Comparison of ENCODE assay signal across 8 mouse cellular contexts in genomic region chr2:83725796-83726195, GRCm38 (mm10). TPM values are rescaled to one million over a fixed set of nuclear protein-coding genes. Genes with fewer than 3 reads are reported as not detected.
DNase-seq lines count a peak whose midpoint lies in the region; ATAC-seq lines count a peak whose summit lies in the region.

No protein-coding gene starts in this region.

- H3K4me1 ChIP-seq in liver, embryonic 13.5 days (replicated peaks) = peaks cover 32% of the 10 kb centered on the region

- H3K9me3 ChIP-seq in liver, embryonic 13.5 days (replicated peaks) = no peaks in the 10 kb centered on the region

- no peak overlapping the region for H3K27ac ChIP-seq in liver, embryonic 13.5 days

- no peaks in the 10 kb centered on the region for H3K36me3 ChIP-seq in liver, embryonic 13.5 days

- H3K27me3 ChIP-seq in liver, embryonic 13.5 days = peaks cover 24% of the 10 kb centered on the region

- no peak overlapping the region for H3K9ac ChIP-seq in liver, embryonic 13.5 days

- WGBS in liver, embryonic 13.5 days (ENCODE audit: insufficient replicate concordance) = 31% methylated on average over 4 of the region's 4 CpGs

- H3K4me3 ChIP-seq in liver, embryonic 13.5 days (replicated peaks) = peak overlapping the region; percentile 70

- peak overlapping the region; percentile 77 for H3K4me2 ChIP-seq in liver, embryonic 13.5 days

- peak; percentile 3 for DNase-seq in embryo, embryonic 10 days (ENCODE audit: low spot score)
- DNase-seq in embryo, embryonic 11 days = no peak
- peak; percentile 16 for DNase-seq in testis, postnatal 10 days (ENCODE audit: low spot score)
- no peak for DNase-seq in testis, postnatal 14 days (ENCODE audit: low spot score)
- DNase-seq in liver, embryonic 13.5 days = no peak
- no peak for DNase-seq in thymus, postnatal 25 days
- no peak for DNase-seq in ovary, postnatal 36 days (ENCODE audit: low spot score)

- no peak for ATAC-seq in liver, embryonic 13.5 days (ENCODE audit: low read depth)
- no peak for ATAC-seq in megakaryocyte-erythroid progenitor cell, adult 5-6 weeks (replicated peaks; ENCODE audit: low FRiP score, low TSS enrichment, poor library complexity, severe bottlenecking)

RNA-seq across cellular contexts. Expression of gene Itgav, which starts 1.6 kb away (rescaled TPM):
- 13.9 and 18.1 TPM in 2 replicates for polyA plus RNA-seq in liver, embryonic 13.5 days (2015; fragmentation: Nextera tagmentation; extraction: Ambion mirVana)
- total RNA-seq in megakaryocyte-erythroid progenitor cell, adult 5-6 weeks (2014; fragmentation: Nextera tagmentation) = 8.1 and 13.8 TPM in 2 replicates
- 10.3 and 42.0 TPM in 2 replicates for total RNA-seq in megakaryocyte-erythroid progenitor cell, adult 5-6 weeks (2017)

Comparison
In these comparisons a context has a peak if more than half of its experiments do, and no peak if none do; other contexts are left out.
1. DNase-seq: peak in embryo, embryonic 10 days (single experiment) and testis, postnatal 10 days (single experiment); none in embryo, embryonic 11 days (single experiment), testis, postnatal 14 days (single experiment), liver, embryonic 13.5 days (single experiment), thymus, postnatal 25 days (single experiment) and ovary, postnatal 36 days (single experiment).